Mouse (Mus musculus) embryonic facial prominence, embryonic 10.5 days (tissue): ENCODE results near the gene Fry. TPM values are rescaled to one million over a fixed set of nuclear protein-coding genes. Genes with fewer than 3 reads are reported as not detected.
"Not testable (repeated sequence)": the region's sequence is repeated elsewhere in the genome, so short reads cannot be mapped to it uniquely, and the experiment has no call there.

ENCODE experiments used
- DNase-seq: peaks from one replicate; pipeline ENCODE4 v3.0.0-alpha.2; 2017; ENCODE audit warnings: low spot score
- H3K27ac ChIP-seq: fragments of 300-500 bp; sonication (generic); replicated peaks from 2 replicates; pipeline ENCODE4 v1.5.1; 2016; ENCODE audit warnings: mild to moderate bottlenecking
- H3K27me3 ChIP-seq: fragments of 300-500 bp; sonication (generic); replicated peaks from 2 replicates; pipeline ENCODE4 v1.6.1; 2016; ENCODE audit warnings: low read depth, mild to moderate bottlenecking; ENCODE audit not compliant: poor library complexity, severe bottlenecking
- H3K36me3 ChIP-seq: fragments of 300-500 bp; sonication (generic); replicated peaks from 2 replicates; pipeline ENCODE4 v1.6.1; 2016; ENCODE audit warnings: mild to moderate bottlenecking, moderate library complexity
- H3K4me1 ChIP-seq: fragments of 300-500 bp; sonication (generic); 2 replicates; pipeline ENCODE4 v1.6.1; 2016
- H3K4me3 ChIP-seq: fragments of 300-500 bp; sonication (generic); 2 replicates; pipeline ENCODE4 v1.5.1; 2016; ENCODE audit warnings: mild to moderate bottlenecking, moderate library complexity
- H3K9me3 ChIP-seq: fragments of 300-500 bp; sonication (generic); 2 replicates; pipeline ENCODE4 v1.6.1; 2016; ENCODE audit warnings: mild to moderate bottlenecking
- WGBS: fragments of 180-500 bp; shearing (Covaris S2); methylation state at CpG from one replicate; pipeline ENCODE4 v1.1.7; 2016; 5-methylcytosine and 5-hydroxymethylcytosine counted together
- polyA plus RNA-seq: library from polyadenylated mRNA; unstranded; fragments of >200 nt; fragmentation: Nextera tagmentation; extraction: Ambion mirVana; gene quantifications from 2 replicates; pipeline ENCODE4 v1.2.1, GENCODE M21; 2016

The Fry gene
- polyA plus RNA-seq, 1 experiment from 2014 or later = 7.4 TPM

GRCm38 (mm10) chr5:150466132-150466531 lies 347.7 kb downstream of the Fry start:
- Histone ChIP-seq H3K4me1 (peaks cover 12% of the 10 kb centered on the region; the same call in 1 of the 2 replicates), H3K27ac (no peak overlapping the region), H3K36me3 (no peaks in the 10 kb centered on the region), H3K4me3 (no peak overlapping the region), H3K27me3 (no peaks in the 10 kb centered on the region), H3K9me3 (no peaks in the 10 kb centered on the region)
- peak; percentile 26 for DNase-seq
- WGBS = 84% methylated on average over 12 of the region's 12 CpGs

GRCm38 (mm10) chr5:150468431-150468830 lies 350.0 kb downstream of the Fry start:
- no peaks in the 10 kb centered on the region for H3K36me3 ChIP-seq
- no peaks in the 10 kb centered on the region for H3K9me3 ChIP-seq
- WGBS = 70% methylated on average over 6 of the region's 6 CpGs
- peaks cover 12% of the 10 kb centered on the region; the same call in 1 of the 2 replicates for H3K4me1 ChIP-seq
- no peak overlapping the region for H3K4me3 ChIP-seq
- no peaks in the 10 kb centered on the region for H3K27me3 ChIP-seq
- no peak for DNase-seq
- H3K27ac ChIP-seq = no peak overlapping the region

GRCm38 (mm10) chr5:150477364-150477763 lies 358.9 kb downstream of the Fry start:
- H3K27ac ChIP-seq = no peak overlapping the region
- DNase-seq = no peak
- H3K4me1 ChIP-seq = no peaks in the 10 kb centered on the region; the same call in 1 of the 2 replicates
- H3K27me3 ChIP-seq = no peaks in the 10 kb centered on the region
- no peaks in the 10 kb centered on the region for H3K36me3 ChIP-seq
- H3K4me3 ChIP-seq = no peak overlapping the region
- 71% methylated on average over 4 of the region's 4 CpGs for WGBS
- H3K9me3 ChIP-seq = no peaks in the 10 kb centered on the region

GRCm38 (mm10) chr5:150478612-150479011 lies 360.2 kb downstream of the Fry start:
- H3K36me3 ChIP-seq = no peaks in the 10 kb centered on the region
- no peaks in the 10 kb centered on the region; the same call in 1 of the 2 replicates for H3K4me1 ChIP-seq
- no peak for DNase-seq
- no peak overlapping the region for H3K4me3 ChIP-seq
- no peaks in the 10 kb centered on the region for H3K9me3 ChIP-seq
- WGBS = 71% methylated on average over 4 of the region's 4 CpGs
- no peak overlapping the region for H3K27ac ChIP-seq
- H3K27me3 ChIP-seq = no peaks in the 10 kb centered on the region

GRCm38 (mm10) chr5:150485198-150485597 lies 366.8 kb downstream of the Fry start:
- H3K27me3 ChIP-seq = no peaks in the 10 kb centered on the region
- no peaks in the 10 kb centered on the region for H3K9me3 ChIP-seq
- H3K36me3 ChIP-seq = no peaks in the 10 kb centered on the region
- no peak overlapping the region for H3K27ac ChIP-seq
- peak; percentile 19 for DNase-seq
- no peaks in the 10 kb centered on the region for H3K4me1 ChIP-seq
- WGBS = 51% methylated on average over 3 of the region's 3 CpGs
- no peak overlapping the region for H3K4me3 ChIP-seq

GRCm38 (mm10) chr5:150490285-150490684 lies 371.8 kb downstream of the Fry start:
- WGBS = 81% methylated on average over 3 of the region's 3 CpGs
- no peaks in the 10 kb centered on the region for H3K4me1 ChIP-seq

GRCm38 (mm10) chr5:150490821-150491220 lies 372.4 kb downstream of the Fry start:
- Histone ChIP-seq H3K27ac (no peak overlapping the region), H3K27me3 (no peaks in the 10 kb centered on the region), H3K36me3 (no peaks in the 10 kb centered on the region), H3K9me3 (no peaks in the 10 kb centered on the region), H3K4me1 (no peaks in the 10 kb centered on the region), H3K4me3 (no peak overlapping the region)
- DNase-seq = peak; percentile 18
- WGBS = 77% methylated on average over 8 of the region's 8 CpGs

More at GRCm38 (mm10) chr5:150490285-150490684, 371.8 kb downstream of the Fry start:
- Histone ChIP-seq H3K27ac (no peak overlapping the region), H3K4me3 (no peak overlapping the region), H3K27me3 (no peaks in the 10 kb centered on the region), H3K9me3 (no peaks in the 10 kb centered on the region), H3K36me3 (no peaks in the 10 kb centered on the region)
- no peak for DNase-seq

GRCm38 (mm10) chr5:150491573-150492173 lies 373.2 kb downstream of the Fry start:
- not testable (repeated sequence) for H3K27me3 ChIP-seq, H3K4me3 ChIP-seq, H3K9me3 ChIP-seq, H3K27ac ChIP-seq, DNase-seq, H3K4me1 ChIP-seq, H3K36me3 ChIP-seq
- WGBS = 90% methylated on average over 4 of the region's 4 CpGs

- Histone ChIP-seq H3K27me3 (no peaks in the 10 kb centered on the region), H3K36me3 (no peaks in the 10 kb centered on the region), H3K4me1 (no peaks in the 10 kb centered on the region), H3K27ac (no peak overlapping the region), H3K9me3 (no peaks in the 10 kb centered on the region), H3K4me3 (no peak overlapping the region)
- WGBS = 43% methylated on average over 6 of the region's 6 CpGs
- DNase-seq = peak; percentile 43
These were observed 377.3 kb downstream of the Fry start for GRCm38 (mm10) chr5:150495792-150496191.

GRCm38 (mm10) chr5:150510451-150511225 lies 392.2 kb downstream of the Fry start:
- 86% methylated on average over 6 of the region's 6 CpGs for WGBS
- Histone ChIP-seq H3K4me3 (no peak overlapping the region), H3K9me3 (no peaks in the 10 kb centered on the region), H3K27me3 (no peaks in the 10 kb centered on the region), H3K4me1 (no peaks in the 10 kb centered on the region), H3K27ac (no peak overlapping the region), H3K36me3 (no peaks in the 10 kb centered on the region)
- DNase-seq = no peak

- no peaks in the 10 kb centered on the region for H3K27me3 ChIP-seq
- no peaks in the 10 kb centered on the region for H3K9me3 ChIP-seq
- H3K4me1 ChIP-seq = no peaks in the 10 kb centered on the region
- H3K27ac ChIP-seq = no peak overlapping the region
- WGBS = 75% methylated on average over 4 of the region's 4 CpGs
- no peak for DNase-seq
- H3K36me3 ChIP-seq = no peaks in the 10 kb centered on the region
- H3K4me3 ChIP-seq = no peak overlapping the region
These were observed 394.8 kb downstream of the Fry start for GRCm38 (mm10) chr5:150513264-150513663.

GRCm38 (mm10) chr5:150514027-150514426 lies 395.6 kb downstream of the Fry start:
- H3K4me1 ChIP-seq = no peaks in the 10 kb centered on the region
- H3K4me3 ChIP-seq = no peak overlapping the region
- WGBS = 90% methylated on average over 1 of the region's 1 CpGs
- H3K27ac ChIP-seq = no peak overlapping the region
- H3K36me3 ChIP-seq = no peaks in the 10 kb centered on the region
- no peaks in the 10 kb centered on the region for H3K9me3 ChIP-seq
- no peak for DNase-seq
- no peaks in the 10 kb centered on the region for H3K27me3 ChIP-seq

GRCm38 (mm10) chr5:150518064-150518463 lies 399.6 kb downstream of the Fry start, which contains the start of gene Zar1l:
TSS of gene Zar1l (minus strand) at chr5:150518164.
- Histone ChIP-seq H3K27me3 (no peaks in the 10 kb centered on the region), H3K36me3 (no peaks in the 10 kb centered on the region), H3K4me1 (peaks cover 6% of the 10 kb centered on the region), H3K4me3 (no peak within 1 kb of the TSS), H3K27ac (no peak within 1 kb of the TSS), H3K9me3 (no peaks in the 10 kb centered on the region)
- WGBS = 55% methylated on average over 4 of the region's 4 CpGs
- DNase-seq = no peak
